Mouse (Mus musculus) brain, adult 10 weeks (tissue): ENCODE results near the gene Pik3r6. TPM values are rescaled to one million over a fixed set of nuclear protein-coding genes. Genes with fewer than 3 reads are reported as not detected.

Experiments used
- polyA plus RNA-seq: library from polyadenylated mRNA; stranded (reverse); fragments of 350-450 nt; fragmentation: Illumina TruSeq; extraction: RNeasy Lipid Tissue Mini Kit (QIAGEN cat#74804); gene quantifications from one replicate; pipeline ENCODE4 v1.2.3, GENCODE M21; 2015; ENCODE audit warnings: low read depth, low replicate concordance

Gene Pik3r6
- polyA plus RNA-seq, result 2.9 TPM

DNA sequence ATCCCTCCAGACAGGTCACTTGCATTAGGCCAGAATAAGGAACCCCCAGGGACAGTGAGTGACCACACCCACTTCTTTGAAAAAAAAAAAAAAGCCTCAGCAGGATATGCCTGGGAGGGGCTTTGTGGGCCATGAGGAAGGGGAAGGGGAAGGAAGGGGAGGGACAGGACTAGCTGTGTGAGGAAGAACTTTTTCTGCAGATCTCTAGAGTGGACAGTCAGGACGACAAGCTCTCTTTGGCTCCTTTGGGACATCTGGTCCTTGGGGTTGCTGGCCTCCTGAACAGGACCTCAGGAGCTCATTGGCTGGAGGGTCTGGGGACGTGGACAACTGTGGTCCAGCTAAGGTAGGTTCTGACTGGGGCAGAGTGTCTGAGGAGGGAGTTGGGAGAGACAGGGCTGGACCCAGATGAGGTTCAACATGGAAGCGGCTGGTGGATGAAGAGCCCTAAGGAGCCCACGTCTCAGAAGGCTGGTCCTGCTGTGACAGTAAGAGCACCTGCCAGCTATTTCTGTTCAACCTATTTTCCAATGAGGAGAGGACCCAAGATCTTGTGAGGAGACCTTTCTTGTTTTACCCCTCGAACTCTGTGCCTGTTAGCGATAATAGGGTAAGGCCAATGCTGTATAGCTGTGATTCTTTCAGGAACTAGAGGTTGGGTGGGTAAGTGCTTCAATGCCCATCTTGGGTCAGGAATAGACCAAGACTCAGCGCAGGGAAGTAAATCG lies at the start of gene Pik3r6:
Gene Pik3r6 (plus strand): TSS at position 118 of the 728 bp plus-strand sequence.

DNA sequence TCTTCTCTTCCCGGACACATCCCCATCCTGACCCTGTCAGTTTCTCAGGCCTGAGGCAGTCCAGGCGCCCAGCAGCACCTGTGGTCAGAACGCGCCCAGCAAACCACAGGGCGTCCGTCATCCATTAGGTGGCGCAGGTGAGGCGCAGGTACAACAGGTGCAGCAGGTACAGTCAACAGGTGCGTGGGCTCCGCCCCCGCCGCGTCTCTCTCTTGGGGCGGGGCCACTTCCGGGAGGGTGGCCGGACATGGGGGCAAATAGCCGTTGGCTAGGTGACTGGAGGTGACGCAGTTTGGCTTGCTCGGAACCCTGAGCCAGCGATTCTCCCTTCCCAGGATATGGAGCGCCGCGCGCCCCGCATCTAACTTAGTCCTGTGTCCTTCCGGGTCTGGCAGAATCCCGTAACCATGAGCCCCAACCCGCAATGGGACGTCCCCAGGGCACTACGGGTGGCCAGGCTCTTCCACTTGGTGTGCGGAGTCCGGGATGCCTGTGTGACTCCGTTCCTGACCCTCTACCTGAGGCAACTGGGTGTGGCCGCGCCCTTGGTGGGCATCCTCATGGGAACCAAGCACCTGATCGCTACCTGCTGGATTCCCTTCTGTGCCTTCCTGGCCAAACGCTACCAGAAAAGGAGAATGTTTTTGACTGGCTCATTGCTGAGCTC lies 53.2 kb downstream of the Pik3r6 start, which contains the start of gene Mfsd6l:
Gene Mfsd6l (plus strand): TSS at position 269 of the 667 bp plus-strand sequence.

DNA sequence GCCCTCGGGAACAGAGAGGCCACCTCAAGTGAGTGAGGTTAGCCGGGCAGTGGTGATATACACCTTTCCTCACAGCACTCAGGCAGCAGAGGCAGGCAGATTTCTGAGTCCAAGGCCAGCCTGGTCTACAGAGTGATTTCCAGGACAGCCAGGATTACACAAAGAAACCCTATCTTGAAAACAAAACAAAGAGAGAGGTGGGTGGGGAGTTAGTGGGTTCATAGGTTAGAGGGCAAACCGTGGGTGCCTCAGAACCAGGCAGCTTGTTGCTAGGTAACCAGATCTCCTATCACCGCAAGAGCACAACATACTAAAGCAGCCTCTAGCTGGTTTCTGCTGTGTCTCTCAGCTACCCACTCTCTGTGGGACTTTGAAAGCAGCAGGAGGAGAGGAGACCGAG lies 83.9 kb downstream of the Pik3r6 start, which contains the start of gene Ccdc42:
Gene Ccdc42 (plus strand): TSS at position 301 of the 400 bp plus-strand sequence.

Other genes with a start within 250 kb of the Pik3r6 start
- 5.6 TPM for gene Ntn1, start 102.2 kb upstream of the Pik3r6 start, polyA plus RNA-seq
- 2.0 TPM for gene Pik3r5, start 70.9 kb upstream of the Pik3r6 start, polyA plus RNA-seq
- not detected for gene Mfsd6l, start 53.2 kb downstream of the Pik3r6 start, polyA plus RNA-seq
- gene Ccdc42, start 84.0 kb downstream of the Pik3r6 start, polyA plus RNA-seq, result 1.00 TPM
- gene Myh10, start 188.5 kb downstream of the Pik3r6 start, polyA plus RNA-seq, result 126 TPM